Mouse (Mus musculus): Measurements from ENCODE around the gene Trh. TPM values are rescaled to one million over a fixed set of nuclear protein-coding genes. Genes with fewer than 3 reads are reported as not detected.

Trh gene
- polyA plus RNA-seq, 1 experiment from 2014 or later, result 0.11 TPM

- Histone ChIP-seq H3K9ac (ENCODE audit: low read length) (no peak overlapping the region), H3K36me3 (ENCODE audit: control insufficient read depth, insufficient read depth) (no peaks in the 10 kb centered on the region), H3K27me3 (ENCODE audit: control insufficient read depth, insufficient read depth, low read length) (peaks cover 2% of the 10 kb centered on the region; the same call in 1 of the 2 replicates), H3K27ac (ENCODE audit: low read length) (no peak overlapping the region), H3K9me3 (replicated peaks; ENCODE audit: control insufficient read depth, low read length) (no peaks in the 10 kb centered on the region), H3K4me1 (ENCODE audit: control insufficient read depth, insufficient read depth, low read length) (no peaks in the 10 kb centered on the region), H3K4me3 (ENCODE audit: low read length) (no peak overlapping the region), H3K4me2 (ENCODE audit: low read depth, low read length) (no peak overlapping the region)
- WGBS, result 57% methylated on average over 1 of the region's 1 CpGs
- ATAC-seq (replicated peaks; ENCODE audit: extremely low read depth, insufficient read depth, low FRiP score), result no peak
These were observed 23.6 kb upstream of the Trh start for GRCm38 (mm10) chr6:92268001-92268400.

- no peak for ATAC-seq (replicated peaks; ENCODE audit: extremely low read depth, insufficient read depth, low FRiP score)
- no peak overlapping the region for H3K4me3 ChIP-seq (ENCODE audit: low read length)
- H3K27me3 ChIP-seq (ENCODE audit: control insufficient read depth, insufficient read depth, low read length), result no peaks in the 10 kb centered on the region
- H3K9ac ChIP-seq (ENCODE audit: low read length), result no peak overlapping the region
- H3K4me1 ChIP-seq (ENCODE audit: control insufficient read depth, insufficient read depth, low read length), result no peaks in the 10 kb centered on the region
- no peaks in the 10 kb centered on the region for H3K9me3 ChIP-seq (replicated peaks; ENCODE audit: control insufficient read depth, low read length)
- H3K36me3 ChIP-seq (ENCODE audit: control insufficient read depth, insufficient read depth), result no peaks in the 10 kb centered on the region
- no peak overlapping the region for H3K4me2 ChIP-seq (ENCODE audit: low read depth, low read length)
- H3K27ac ChIP-seq (ENCODE audit: low read length), result no peak overlapping the region
- 62% methylated on average over 4 of the region's 4 CpGs for WGBS
These were observed 16.9 kb upstream of the Trh start for GRCm38 (mm10) chr6:92261162-92261843.

GRCm38 (mm10) chr6:92255346-92255745 is 10.9 kb upstream of the Trh start:
- no peak overlapping the region for H3K4me2 ChIP-seq (ENCODE audit: low read depth, low read length)
- ATAC-seq (replicated peaks; ENCODE audit: extremely low read depth, insufficient read depth, low FRiP score), result no peak
- H3K9me3 ChIP-seq (replicated peaks; ENCODE audit: control insufficient read depth, low read length), result peaks cover 5% of the 10 kb centered on the region
- no peak overlapping the region for H3K27ac ChIP-seq (ENCODE audit: low read length)
- no peaks in the 10 kb centered on the region for H3K27me3 ChIP-seq (ENCODE audit: control insufficient read depth, insufficient read depth, low read length)
- H3K4me1 ChIP-seq (ENCODE audit: control insufficient read depth, insufficient read depth, low read length), result no peaks in the 10 kb centered on the region
- no peak overlapping the region for H3K9ac ChIP-seq (ENCODE audit: low read length)
- no peaks in the 10 kb centered on the region for H3K36me3 ChIP-seq (ENCODE audit: control insufficient read depth, insufficient read depth)
- H3K4me3 ChIP-seq (ENCODE audit: low read length), result no peak overlapping the region

- H3K27me3 ChIP-seq (ENCODE audit: control insufficient read depth, insufficient read depth, low read length), result no peaks in the 10 kb centered on the region
- ATAC-seq (replicated peaks; ENCODE audit: extremely low read depth, insufficient read depth, low FRiP score), result peak; percentile 73
- no peak overlapping the region for H3K9ac ChIP-seq (ENCODE audit: low read length)
- 47% methylated on average over 3 of the region's 3 CpGs for WGBS
- no peak overlapping the region for H3K4me2 ChIP-seq (ENCODE audit: low read depth, low read length)
- H3K9me3 ChIP-seq (replicated peaks; ENCODE audit: control insufficient read depth, low read length), result peaks cover 5% of the 10 kb centered on the region
- no peaks in the 10 kb centered on the region for H3K36me3 ChIP-seq (ENCODE audit: control insufficient read depth, insufficient read depth)
- peak overlapping the region; percentile 13; the same call in 1 of the 2 replicates for H3K27ac ChIP-seq (ENCODE audit: low read length)
- no peak overlapping the region for H3K4me3 ChIP-seq (ENCODE audit: low read length)
- H3K4me1 ChIP-seq (ENCODE audit: control insufficient read depth, insufficient read depth, low read length), result no peaks in the 10 kb centered on the region
These were observed 8.9 kb upstream of the Trh start for GRCm38 (mm10) chr6:92253253-92253870.

- Histone ChIP-seq H3K27me3 (ENCODE audit: control insufficient read depth, insufficient read depth, low read length) (peaks cover 35% of the 10 kb centered on the region), H3K27ac (ENCODE audit: low read length) (no peak overlapping the region), H3K36me3 (ENCODE audit: control insufficient read depth, insufficient read depth) (no peaks in the 10 kb centered on the region), H3K4me1 (ENCODE audit: control insufficient read depth, insufficient read depth, low read length) (no peaks in the 10 kb centered on the region; the same call in 1 of the 2 replicates), H3K9ac (ENCODE audit: low read length) (no peak overlapping the region), H3K4me2 (ENCODE audit: low read depth, low read length) (no peak overlapping the region), H3K9me3 (replicated peaks; ENCODE audit: control insufficient read depth, low read length) (no peaks in the 10 kb centered on the region), H3K4me3 (ENCODE audit: low read length) (no peak overlapping the region)
- 30% methylated on average over 7 of the region's 7 CpGs for WGBS
- no peak for ATAC-seq (replicated peaks; ENCODE audit: extremely low read depth, insufficient read depth, low FRiP score)
These were observed 2.9 kb upstream of the Trh start for GRCm38 (mm10) chr6:92247215-92247919.

GRCm38 (mm10) chr6:92246335-92246734 is 1.9 kb upstream of the Trh start:
- WGBS, result 24% methylated on average over 3 of the region's 3 CpGs
- Histone ChIP-seq H3K4me1 (ENCODE audit: control insufficient read depth, insufficient read depth, low read length) (no peaks in the 10 kb centered on the region; the same call in 1 of the 2 replicates), H3K36me3 (ENCODE audit: control insufficient read depth, insufficient read depth) (no peaks in the 10 kb centered on the region), H3K27me3 (ENCODE audit: control insufficient read depth, insufficient read depth, low read length) (peaks cover 35% of the 10 kb centered on the region), H3K27ac (ENCODE audit: low read length) (no peak overlapping the region), H3K9ac (ENCODE audit: low read length) (no peak overlapping the region), H3K4me3 (ENCODE audit: low read length) (no peak overlapping the region), H3K9me3 (replicated peaks; ENCODE audit: control insufficient read depth, low read length) (no peaks in the 10 kb centered on the region), H3K4me2 (ENCODE audit: low read depth, low read length) (no peak overlapping the region)
- ATAC-seq (replicated peaks; ENCODE audit: extremely low read depth, insufficient read depth, low FRiP score), result no peak

- Histone ChIP-seq H3K4me3 (ENCODE audit: low read length) (no peak overlapping the region), H3K9ac (ENCODE audit: low read length) (no peak overlapping the region), H3K4me1 (ENCODE audit: control insufficient read depth, insufficient read depth, low read length) (no peaks in the 10 kb centered on the region; the same call in 1 of the 2 replicates), H3K27ac (ENCODE audit: low read length) (no peak overlapping the region), H3K9me3 (replicated peaks; ENCODE audit: control insufficient read depth, low read length) (no peaks in the 10 kb centered on the region), H3K36me3 (ENCODE audit: control insufficient read depth, insufficient read depth) (no peaks in the 10 kb centered on the region), H3K27me3 (ENCODE audit: control insufficient read depth, insufficient read depth, low read length) (peaks cover 33% of the 10 kb centered on the region), H3K4me2 (ENCODE audit: low read depth, low read length) (no peak overlapping the region)
- WGBS, result 49% methylated on average over 3 of the region's 3 CpGs
- peak; percentile 88 for ATAC-seq (replicated peaks; ENCODE audit: extremely low read depth, insufficient read depth, low FRiP score)
These were observed 3.1 kb downstream of the Trh start for GRCm38 (mm10) chr6:92241178-92241906.

- ATAC-seq (replicated peaks; ENCODE audit: extremely low read depth, insufficient read depth, low FRiP score), result no peak
- H3K9ac ChIP-seq (ENCODE audit: low read length), result no peak overlapping the region
- H3K36me3 ChIP-seq (ENCODE audit: control insufficient read depth, insufficient read depth), result no peaks in the 10 kb centered on the region
- no peak overlapping the region for H3K4me2 ChIP-seq (ENCODE audit: low read depth, low read length)
- no peak overlapping the region for H3K4me3 ChIP-seq (ENCODE audit: low read length)
- H3K9me3 ChIP-seq (replicated peaks; ENCODE audit: control insufficient read depth, low read length), result no peaks in the 10 kb centered on the region
- WGBS, result 62% methylated on average over 12 of the region's 12 CpGs
- no peak overlapping the region for H3K27ac ChIP-seq (ENCODE audit: low read length)
- no peaks in the 10 kb centered on the region for H3K27me3 ChIP-seq (ENCODE audit: control insufficient read depth, insufficient read depth, low read length)
- no peaks in the 10 kb centered on the region for H3K4me1 ChIP-seq (ENCODE audit: control insufficient read depth, insufficient read depth, low read length)
These were observed 9.4 kb downstream of the Trh start for GRCm38 (mm10) chr6:92235036-92235435.
